Mouse (Mus musculus): ENCODE data around the gene Cdh22. TPM values are rescaled to one million over a fixed set of nuclear protein-coding genes. Genes with fewer than 3 reads are reported as not detected.

Cdh22 gene
- polyA plus RNA-seq, 1 experiment from 2014 or later: not detected

- Histone ChIP-seq H3K9me3 (ENCODE audit: low read length) (no peaks in the 10 kb centered on the region), H3K36me3 (replicated peaks; ENCODE audit: insufficient read depth, low read length) (no peaks in the 10 kb centered on the region), H3K27ac (ENCODE audit: low read depth) (no peak overlapping the region), H3K9ac (replicated peaks) (no peak overlapping the region), H3K27me3 (ENCODE audit: insufficient read depth, low read length) (peaks cover 42% of the 10 kb centered on the region), H3K4me3 (ENCODE audit: low read depth, low read length) (no peak overlapping the region), H3K4me2 (ENCODE audit: low read depth, low read length) (no peak overlapping the region), H3K4me1 (ENCODE audit: insufficient read depth) (no peaks in the 10 kb centered on the region)
- no peak for ATAC-seq
- no peak for DNase-seq
- WGBS (ENCODE audit: insufficient replicate concordance): 22% methylated on average over 9 of the region's 9 CpGs
- TF ChIP-seq CTCF (IDR thresholded peaks at IDR 0.05; ENCODE audit: low read depth) (no peak), EP300 (IDR thresholded peaks at IDR 0.05; ENCODE audit: low read depth) (no peak)
Observed at GRCm38 (mm10) chr2:165080657-165081056, 154.0 kb downstream of the Cdh22 start.

- Histone ChIP-seq H3K9ac (replicated peaks) (no peak overlapping the region), H3K4me3 (ENCODE audit: low read depth, low read length) (no peak overlapping the region), H3K36me3 (replicated peaks; ENCODE audit: insufficient read depth, low read length) (no peaks in the 10 kb centered on the region), H3K9me3 (ENCODE audit: low read length) (no peaks in the 10 kb centered on the region), H3K27me3 (ENCODE audit: insufficient read depth, low read length) (peaks cover 53% of the 10 kb centered on the region), H3K4me2 (ENCODE audit: low read depth, low read length) (no peak overlapping the region), H3K27ac (ENCODE audit: low read depth) (no peak overlapping the region), H3K4me1 (ENCODE audit: insufficient read depth) (no peaks in the 10 kb centered on the region)
- ATAC-seq (no peak), DNase-seq (no peak)
- 21% methylated on average over 10 of the region's 10 CpGs for WGBS (ENCODE audit: insufficient replicate concordance)
- TF ChIP-seq CTCF (IDR thresholded peaks at IDR 0.05; ENCODE audit: low read depth): peak; percentile 36
- TF ChIP-seq EP300 (IDR thresholded peaks at IDR 0.05; ENCODE audit: low read depth): no peak
Observed at GRCm38 (mm10) chr2:165078605-165079004, 156.0 kb downstream of the Cdh22 start.

DNA sequence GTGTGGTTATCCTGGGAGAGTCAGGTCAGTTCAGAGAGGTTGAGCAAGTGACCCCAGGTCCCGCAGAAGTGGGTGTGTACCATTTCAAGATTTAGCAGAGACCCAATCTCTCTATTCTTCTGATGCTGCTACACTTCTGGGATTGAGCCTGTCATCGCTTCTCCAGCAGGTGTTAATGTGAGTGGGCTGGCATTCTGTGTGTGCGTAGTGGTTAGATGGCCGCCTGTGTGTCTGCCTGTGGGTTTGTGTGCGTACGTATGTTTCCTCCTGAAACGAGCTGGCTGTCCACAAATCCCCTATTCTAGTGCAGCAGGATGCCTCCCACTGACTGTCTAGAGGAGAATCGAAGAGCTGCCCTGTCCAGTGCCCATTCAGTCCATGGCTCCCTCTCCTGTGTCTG lies 156.6 kb downstream of the Cdh22 start:
- peaks cover 57% of the 10 kb centered on the region for H3K27me3 ChIP-seq (ENCODE audit: insufficient read depth, low read length)
- H3K27ac ChIP-seq (ENCODE audit: low read depth): no peak overlapping the region
- DNase-seq (no peak), ATAC-seq (no peak)
- no peaks in the 10 kb centered on the region for H3K4me1 ChIP-seq (ENCODE audit: insufficient read depth)
- H3K4me3 ChIP-seq (ENCODE audit: low read depth, low read length): no peak overlapping the region
- 53% methylated on average over 8 of the region's 8 CpGs for WGBS (ENCODE audit: insufficient replicate concordance)
- TF ChIP-seq CTCF (IDR thresholded peaks at IDR 0.05; ENCODE audit: low read depth): no peak
- no peak for TF ChIP-seq EP300 (IDR thresholded peaks at IDR 0.05; ENCODE audit: low read depth)
- no peaks in the 10 kb centered on the region for H3K9me3 ChIP-seq (ENCODE audit: low read length)
- no peak overlapping the region for H3K9ac ChIP-seq (replicated peaks)
- no peak overlapping the region for H3K4me2 ChIP-seq (ENCODE audit: low read depth, low read length)
- no peaks in the 10 kb centered on the region for H3K36me3 ChIP-seq (replicated peaks; ENCODE audit: insufficient read depth, low read length)

GRCm38 (mm10) chr2:165077055-165077454 lies 157.6 kb downstream of the Cdh22 start:
- Histone ChIP-seq H3K27me3 (ENCODE audit: insufficient read depth, low read length) (peaks cover 57% of the 10 kb centered on the region), H3K36me3 (replicated peaks; ENCODE audit: insufficient read depth, low read length) (no peaks in the 10 kb centered on the region), H3K27ac (ENCODE audit: low read depth) (no peak overlapping the region), H3K4me1 (ENCODE audit: insufficient read depth) (no peaks in the 10 kb centered on the region), H3K4me2 (ENCODE audit: low read depth, low read length) (no peak overlapping the region), H3K9me3 (ENCODE audit: low read length) (no peaks in the 10 kb centered on the region), H3K9ac (replicated peaks) (no peak overlapping the region), H3K4me3 (ENCODE audit: low read depth, low read length) (no peak overlapping the region)
- TF ChIP-seq CTCF (IDR thresholded peaks at IDR 0.05; ENCODE audit: low read depth): no peak
- TF ChIP-seq EP300 (IDR thresholded peaks at IDR 0.05; ENCODE audit: low read depth): no peak
- DNase-seq (no peak), ATAC-seq (no peak)
- 12% methylated on average over 9 of the region's 9 CpGs for WGBS (ENCODE audit: insufficient replicate concordance)

GRCm38 (mm10) chr2:165074937-165075336 lies 159.7 kb downstream of the Cdh22 start:
- Histone ChIP-seq H3K4me3 (ENCODE audit: low read depth, low read length) (no peak overlapping the region), H3K4me2 (ENCODE audit: low read depth, low read length) (no peak overlapping the region), H3K27me3 (ENCODE audit: insufficient read depth, low read length) (peaks cover 50% of the 10 kb centered on the region), H3K9me3 (ENCODE audit: low read length) (no peaks in the 10 kb centered on the region), H3K36me3 (replicated peaks; ENCODE audit: insufficient read depth, low read length) (no peaks in the 10 kb centered on the region), H3K4me1 (ENCODE audit: insufficient read depth) (no peaks in the 10 kb centered on the region), H3K27ac (ENCODE audit: low read depth) (no peak overlapping the region), H3K9ac (replicated peaks) (no peak overlapping the region)
- TF ChIP-seq EP300 (IDR thresholded peaks at IDR 0.05; ENCODE audit: low read depth): no peak
- peak; percentile 95 for TF ChIP-seq CTCF (IDR thresholded peaks at IDR 0.05; ENCODE audit: low read depth)
- ATAC-seq (peak; percentile 40; the same call in 1 of the 2 replicates), DNase-seq (peak; percentile 82)
- WGBS (ENCODE audit: insufficient replicate concordance): 38% methylated on average over 2 of the region's 2 CpGs

GRCm38 (mm10) chr2:165074081-165074884 lies 160.4 kb downstream of the Cdh22 start:
- peaks cover 46% of the 10 kb centered on the region for H3K27me3 ChIP-seq (ENCODE audit: insufficient read depth, low read length)
- WGBS (ENCODE audit: insufficient replicate concordance): 32% methylated on average over 11 of the region's 11 CpGs
- ATAC-seq: no peak

More at GRCm38 (mm10) chr2:165074081-165074884, 160.4 kb downstream of the Cdh22 start:
- H3K27ac ChIP-seq (ENCODE audit: low read depth): no peak overlapping the region
- no peaks in the 10 kb centered on the region for H3K36me3 ChIP-seq (replicated peaks; ENCODE audit: insufficient read depth, low read length)
- H3K4me2 ChIP-seq (ENCODE audit: low read depth, low read length): no peak overlapping the region
- no peaks in the 10 kb centered on the region for H3K4me1 ChIP-seq (ENCODE audit: insufficient read depth)
- TF ChIP-seq CTCF (IDR thresholded peaks at IDR 0.05; ENCODE audit: low read depth) (no peak), EP300 (IDR thresholded peaks at IDR 0.05; ENCODE audit: low read depth) (no peak)
- H3K9me3 ChIP-seq (ENCODE audit: low read length): no peaks in the 10 kb centered on the region
- H3K9ac ChIP-seq (replicated peaks): no peak overlapping the region
- H3K4me3 ChIP-seq (ENCODE audit: low read depth, low read length): no peak overlapping the region
- DNase-seq: no peak
